Mouse (Mus musculus) splenic B cell, adult 2 months (primary cell): ENCODE measurements at regions not wholly inside any gene's neighbourhood (a gene's known extent, or its start where the extent isn't known, plus 50 kb on each side); places are given as distances from the start of the nearest gene placed in this dataset.

Source experiments
- DNase-seq: peaks from one replicate; pipeline ENCODE4 v3.0.0-alpha.2; 2011; ENCODE audit warnings: low read depth, low spot score
- H3K27me3 ChIP-seq: 2 replicates; pipeline ENCODE4 v1.6.1; 2012; ENCODE audit warnings: mild to moderate bottlenecking, low read length, moderate library complexity, mixed read lengths; ENCODE audit not compliant: control insufficient read depth, poor library complexity, insufficient read depth, severe bottlenecking
- H3K36me3 ChIP-seq: 2 replicates; pipeline ENCODE4 v1.6.1; 2012; ENCODE audit warnings: mild to moderate bottlenecking, low read length, moderate library complexity, mixed read lengths; ENCODE audit not compliant: control insufficient read depth, poor library complexity, insufficient read depth, severe bottlenecking

GRCm38 (mm10) chr10:98841860-98842259 lies 72.3 kb upstream of the Atp2b1 start:
- Histone ChIP-seq H3K27me3 (no peaks in the 10 kb centered on the region), H3K36me3 (no peaks in the 10 kb centered on the region)
- peak; percentile 56 for DNase-seq

GRCm38 (mm10) chr10:98842721-98843120 lies 71.5 kb upstream of the Atp2b1 start:
- no peaks in the 10 kb centered on the region for H3K27me3 ChIP-seq
- DNase-seq, result peak; percentile 53
- no peaks in the 10 kb centered on the region for H3K36me3 ChIP-seq

- DNase-seq, result no peak
- no peaks in the 10 kb centered on the region for H3K27me3 ChIP-seq
Observed at GRCm38 (mm10) chr10:98849851-98850250, 64.4 kb upstream of the Atp2b1 start.

GRCm38 (mm10) chr10:98857395-98857794 lies 56.8 kb upstream of the Atp2b1 start:
- DNase-seq, result no peak
- no peaks in the 10 kb centered on the region for H3K27me3 ChIP-seq
- no peaks in the 10 kb centered on the region for H3K36me3 ChIP-seq

More at GRCm38 (mm10) chr10:98849851-98850250, 64.4 kb upstream of the Atp2b1 start:
- H3K36me3 ChIP-seq, result no peaks in the 10 kb centered on the region

- no peaks in the 10 kb centered on the region for H3K36me3 ChIP-seq
- H3K27me3 ChIP-seq, result no peaks in the 10 kb centered on the region
- DNase-seq, result no peak
Observed at GRCm38 (mm10) chr10:98861521-98861920, 52.7 kb upstream of the Atp2b1 start.

GRCm38 (mm10) chr10:98862712-98863111 lies 51.5 kb upstream of the Atp2b1 start:
- Histone ChIP-seq H3K36me3 (no peaks in the 10 kb centered on the region), H3K27me3 (no peaks in the 10 kb centered on the region)
- DNase-seq, result no peak

- Histone ChIP-seq H3K27me3 (no peaks in the 10 kb centered on the region), H3K36me3 (no peaks in the 10 kb centered on the region)
- DNase-seq, result no peak
Observed at GRCm38 (mm10) chr10:98864384-98864783, 49.8 kb upstream of the Atp2b1 start.
